Mouse (Mus musculus) midbrain, embryonic 10.5 days (tissue): Measurements from ENCODE around the gene Atrnl1. TPM values are rescaled to one million over a fixed set of nuclear protein-coding genes. Genes with fewer than 3 reads are reported as not detected.
A peak's percentile ranks its signal among the peaks of the same experiment; 100 is the strongest.

Source experiments
- DNase-seq: peaks from one replicate; pipeline ENCODE4 v3.0.0-alpha.2; 2017; ENCODE audit warnings: low spot score
- H3K27ac ChIP-seq: fragments of 300-500 bp; sonication (generic); replicated peaks from 2 replicates; pipeline ENCODE4 v1.5.1; 2016; ENCODE audit warnings: mild to moderate bottlenecking
- H3K27me3 ChIP-seq: fragments of 300-500 bp; sonication (generic); 2 replicates; pipeline ENCODE4 v1.6.1; 2016; ENCODE audit warnings: low read depth, mild to moderate bottlenecking; ENCODE audit not compliant: poor library complexity, severe bottlenecking
- H3K36me3 ChIP-seq: fragments of 300-500 bp; sonication (generic); 2 replicates; pipeline ENCODE4 v1.6.1; 2016; ENCODE audit warnings: mild to moderate bottlenecking, moderate library complexity
- H3K4me1 ChIP-seq: fragments of 300-500 bp; sonication (generic); 2 replicates; pipeline ENCODE4 v1.6.1; 2016
- H3K4me3 ChIP-seq: fragments of 300-500 bp; sonication (generic); 2 replicates; pipeline ENCODE4 v1.5.1; 2016; ENCODE audit warnings: mild to moderate bottlenecking, moderate library complexity
- H3K9me3 ChIP-seq: fragments of 300-500 bp; sonication (generic); replicated peaks from 2 replicates; pipeline ENCODE4 v1.6.1; 2016; ENCODE audit warnings: mild to moderate bottlenecking
- whole genome bisulfite sequencing: fragments of 180-500 bp; shearing (Covaris S2); methylation state at CpG from one replicate; pipeline ENCODE4 v1.1.7; 2016; 5-methylcytosine and 5-hydroxymethylcytosine counted together
- polyA plus RNA-seq: library from polyadenylated mRNA; unstranded; fragments of >200 nt; fragmentation: Nextera tagmentation; extraction: Ambion mirVana; gene quantifications from 2 replicates; pipeline ENCODE4 v1.2.1, GENCODE M21; 2016

Atrnl1 gene
- polyA plus RNA-seq, 1 experiment from 2014 or later, result 3.0 TPM

GRCm38 (mm10) chr19:58119681-58120173 lies 508.9 kb downstream of the Atrnl1 start:
- WGBS, result 86% methylated on average over 13 of the region's 13 CpGs
- Histone ChIP-seq H3K36me3 (no peaks in the 10 kb centered on the region), H3K27me3 (no peaks in the 10 kb centered on the region), H3K4me1 (peaks cover 4% of the 10 kb centered on the region), H3K9me3 (no peaks in the 10 kb centered on the region), H3K27ac (peak overlapping the region; percentile 30; the same call in 1 of the 2 replicates), H3K4me3 (no peak overlapping the region)
- DNase-seq, result no peak

GRCm38 (mm10) chr19:58120661-58121060 lies 509.8 kb downstream of the Atrnl1 start:
- H3K9me3 ChIP-seq, result no peaks in the 10 kb centered on the region
- H3K36me3 ChIP-seq, result no peaks in the 10 kb centered on the region
- H3K4me3 ChIP-seq, result no peak overlapping the region
- no peaks in the 10 kb centered on the region for H3K27me3 ChIP-seq
- H3K4me1 ChIP-seq, result peaks cover 4% of the 10 kb centered on the region
- no peak for DNase-seq
- no peak overlapping the region for H3K27ac ChIP-seq
- WGBS, result 92% methylated on average over 9 of the region's 9 CpGs

GRCm38 (mm10) chr19:58121628-58122027 lies 510.8 kb downstream of the Atrnl1 start:
- no peak for DNase-seq
- Histone ChIP-seq H3K27ac (no peak overlapping the region), H3K4me3 (no peak overlapping the region), H3K36me3 (no peaks in the 10 kb centered on the region), H3K27me3 (no peaks in the 10 kb centered on the region), H3K9me3 (no peaks in the 10 kb centered on the region), H3K4me1 (peaks cover 7% of the 10 kb centered on the region)
- 71% methylated on average over 6 of the region's 6 CpGs for WGBS

GRCm38 (mm10) chr19:58123620-58124019 lies 512.8 kb downstream of the Atrnl1 start:
- Histone ChIP-seq H3K27me3 (no peaks in the 10 kb centered on the region), H3K36me3 (no peaks in the 10 kb centered on the region), H3K4me3 (no peak overlapping the region), H3K4me1 (peaks cover 7% of the 10 kb centered on the region), H3K9me3 (no peaks in the 10 kb centered on the region), H3K27ac (no peak overlapping the region)
- no peak for DNase-seq
- WGBS, result 92% methylated on average over 3 of the region's 3 CpGs

- DNase-seq, result no peak
- Histone ChIP-seq H3K36me3 (no peaks in the 10 kb centered on the region), H3K4me1 (peaks cover 7% of the 10 kb centered on the region), H3K4me3 (no peak overlapping the region), H3K27ac (no peak overlapping the region), H3K9me3 (no peaks in the 10 kb centered on the region), H3K27me3 (no peaks in the 10 kb centered on the region)
- WGBS, result 93% methylated on average over 5 of the region's 5 CpGs
These were observed 513.7 kb downstream of the Atrnl1 start for GRCm38 (mm10) chr19:58124566-58124965.

- Histone ChIP-seq H3K27me3 (no peaks in the 10 kb centered on the region), H3K36me3 (no peaks in the 10 kb centered on the region), H3K9me3 (no peaks in the 10 kb centered on the region), H3K4me1 (peaks cover 4% of the 10 kb centered on the region), H3K4me3 (no peak overlapping the region), H3K27ac (no peak overlapping the region)
- 96% methylated on average over 14 of the region's 14 CpGs for WGBS
- DNase-seq, result no peak
These were observed 514.2 kb downstream of the Atrnl1 start for GRCm38 (mm10) chr19:58125010-58125409.

- Histone ChIP-seq H3K4me1 (no peaks in the 10 kb centered on the region), H3K9me3 (no peaks in the 10 kb centered on the region), H3K36me3 (peaks cover 7% of the 10 kb centered on the region; the same call in 1 of the 2 replicates), H3K27ac (no peak overlapping the region), H3K4me3 (no peak overlapping the region), H3K27me3 (no peaks in the 10 kb centered on the region)
- DNase-seq, result no peak
- 93% methylated on average over 9 of the region's 9 CpGs for WGBS
These were observed 521.1 kb downstream of the Atrnl1 start for GRCm38 (mm10) chr19:58131896-58132295.

- DNase-seq, result no peak
- WGBS, result 41% methylated on average over 13 of the region's 13 CpGs
- Histone ChIP-seq H3K27me3 (no peaks in the 10 kb centered on the region; the same call in 1 of the 2 replicates), H3K4me1 (peaks cover 7% of the 10 kb centered on the region), H3K4me3 (no peak overlapping the region), H3K27ac (no peak overlapping the region), H3K9me3 (no peaks in the 10 kb centered on the region), H3K36me3 (no peaks in the 10 kb centered on the region)
These were observed 529.5 kb downstream of the Atrnl1 start for GRCm38 (mm10) chr19:58140191-58140784.

- Histone ChIP-seq H3K36me3 (no peaks in the 10 kb centered on the region), H3K27me3 (no peaks in the 10 kb centered on the region), H3K4me3 (no peak overlapping the region), H3K4me1 (peaks cover 7% of the 10 kb centered on the region), H3K27ac (no peak overlapping the region), H3K9me3 (no peaks in the 10 kb centered on the region)
- 92% methylated on average over 7 of the region's 7 CpGs for WGBS
- no peak for DNase-seq
These were observed 533.1 kb downstream of the Atrnl1 start for GRCm38 (mm10) chr19:58143853-58144454.

GRCm38 (mm10) chr19:58145521-58145920 lies 534.7 kb downstream of the Atrnl1 start:
- H3K36me3 ChIP-seq, result no peaks in the 10 kb centered on the region
- WGBS, result 89% methylated on average over 9 of the region's 9 CpGs
- no peak overlapping the region for H3K4me3 ChIP-seq
- no peak for DNase-seq
- H3K9me3 ChIP-seq, result no peaks in the 10 kb centered on the region
- H3K4me1 ChIP-seq, result peaks cover 3% of the 10 kb centered on the region; the same call in 1 of the 2 replicates
- H3K27ac ChIP-seq, result no peak overlapping the region
- no peaks in the 10 kb centered on the region for H3K27me3 ChIP-seq

GRCm38 (mm10) chr19:58151257-58151656 lies 540.4 kb downstream of the Atrnl1 start:
- H3K4me1 ChIP-seq, result no peaks in the 10 kb centered on the region
- no peak for DNase-seq
- H3K4me3 ChIP-seq, result no peak overlapping the region
- no peaks in the 10 kb centered on the region for H3K27me3 ChIP-seq
- H3K36me3 ChIP-seq, result no peaks in the 10 kb centered on the region
- no peaks in the 10 kb centered on the region for H3K9me3 ChIP-seq
- no peak overlapping the region for H3K27ac ChIP-seq
- 93% methylated on average over 7 of the region's 7 CpGs for WGBS

GRCm38 (mm10) chr19:58161569-58161968 lies 550.7 kb downstream of the Atrnl1 start:
- Histone ChIP-seq H3K27ac (no peak overlapping the region), H3K36me3 (no peaks in the 10 kb centered on the region), H3K27me3 (0 out of 2 replicates have a peak, but pooled peaks cover 7% of the 10 kb centered on the region), H3K9me3 (no peaks in the 10 kb centered on the region), H3K4me3 (no peak overlapping the region), H3K4me1 (peaks cover 18% of the 10 kb centered on the region)
- 92% methylated on average over 9 of the region's 9 CpGs for WGBS
- no peak for DNase-seq

- DNase-seq, result no peak
- Histone ChIP-seq H3K4me3 (no peak overlapping the region), H3K9me3 (no peaks in the 10 kb centered on the region), H3K36me3 (no peaks in the 10 kb centered on the region), H3K27me3 (0 out of 2 replicates have a peak, but pooled peaks cover 14% of the 10 kb centered on the region), H3K4me1 (peaks cover 26% of the 10 kb centered on the region), H3K27ac (no peak overlapping the region)
- WGBS, result 79% methylated on average over 7 of the region's 7 CpGs
These were observed 554.2 kb downstream of the Atrnl1 start for GRCm38 (mm10) chr19:58164896-58165634.
